Mouse (Mus musculus) small intestine, adult 2 months (tissue): ENCODE data around the gene Rsbn1l.

Source experiments
- CTCF ChIP-seq: fragments of 200-500 bp; IDR thresholded peaks from 2 replicates; pipeline ENCODE4 v1.5.1; 2012; ENCODE audit warnings: low read depth, mild to moderate bottlenecking, control low read depth, inconsistent platforms, low read length, moderate library complexity, mixed read lengths; ENCODE audit not compliant: insufficient replicate concordance, insufficient read length; ENCODE audit errors: extremely low read depth
- POLR2A ChIP-seq: fragments of 200-500 bp; IDR thresholded peaks from 2 replicates; pipeline ENCODE4 v1.6.1; 2012; ENCODE audit warnings: low read depth, mild to moderate bottlenecking, control low read depth, inconsistent platforms, low read length, moderate library complexity

GRCm38 (mm10) chr5:21002723-21003122 lies 46.5 kb upstream of the Rsbn1l start:
- no peak for TF ChIP-seq POLR2A
- no peak for TF ChIP-seq CTCF
